Mouse (Mus musculus) testis, adult 2 months (tissue): ENCODE measurements around the gene Pacs1. TPM values are rescaled to one million over a fixed set of nuclear protein-coding genes. Genes with fewer than 3 reads are reported as not detected.
A peak's percentile ranks its signal among the peaks of the same experiment; 100 is the strongest.
"Not testable (repeated sequence)": the region's sequence is repeated elsewhere in the genome, so short reads cannot be mapped to it uniquely, and the experiment has no call there.

Experiments
- H3K27ac ChIP-seq: fragments of 200-500 bp; 2 replicates; pipeline ENCODE4 v1.5.1; 2012; ENCODE audit warnings: low read depth, low read length; ENCODE audit not compliant: control insufficient read depth, insufficient read depth
- H3K27me3 ChIP-seq: fragments of 200-500 bp; 2 replicates; pipeline ENCODE4 v1.6.1; 2012; ENCODE audit warnings: mild to moderate bottlenecking, low read length, moderate library complexity; ENCODE audit not compliant: control insufficient read depth, insufficient read depth
- H3K36me3 ChIP-seq: fragments of 200-500 bp; 2 replicates; pipeline ENCODE4 v1.6.1; 2012; ENCODE audit warnings: mild to moderate bottlenecking, low read length; ENCODE audit not compliant: control insufficient read depth, insufficient read depth
- H3K4me1 ChIP-seq: fragments of 200-500 bp; 2 replicates; pipeline ENCODE4 v1.6.1; 2012; ENCODE audit warnings: low read length; ENCODE audit not compliant: control insufficient read depth, insufficient read depth
- H3K4me3 ChIP-seq: fragments of 200-500 bp; 2 replicates; pipeline ENCODE4 v1.5.1; 2012; ENCODE audit warnings: low read depth, mild to moderate bottlenecking, low read length, moderate library complexity, mixed read lengths; ENCODE audit not compliant: control insufficient read depth
- CTCF ChIP-seq: fragments of 200-500 bp; IDR thresholded peaks from 2 replicates; pipeline ENCODE4 v1.5.1; 2012; ENCODE audit warnings: low read depth, mild to moderate bottlenecking, inconsistent platforms, low read length, moderate library complexity; ENCODE audit not compliant: control insufficient read depth, insufficient read depth, insufficient replicate concordance
- POLR2A ChIP-seq: fragments of 200-500 bp; IDR thresholded peaks from 2 replicates; pipeline ENCODE4 v1.6.1; 2012; ENCODE audit warnings: low read depth, mild to moderate bottlenecking, inconsistent platforms, low read length, moderate library complexity; ENCODE audit not compliant: control insufficient read depth
- polyA plus RNA-seq: library from polyadenylated mRNA; depleted of rRNA; stranded (reverse); fragments of >200 nt; gene quantifications from 2 replicates; pipeline ENCODE4 v1.2.3, GENCODE M21; 2012

The Pacs1 gene
- polyA plus RNA-seq, 1 experiment, result 169 TPM

GRCm38 (mm10) chr19:5150358-5150757 lies 122.6 kb downstream of the Pacs1 start:
- TF ChIP-seq CTCF (no peak), POLR2A (no peak)
- Histone ChIP-seq H3K27me3 (no peaks in the 10 kb centered on the region), H3K4me3 (no peak overlapping the region), H3K27ac (no peak overlapping the region), H3K36me3 (peaks cover 2% of the 10 kb centered on the region), H3K4me1 (no peaks in the 10 kb centered on the region)

GRCm38 (mm10) chr19:5149041-5149440 lies 123.9 kb downstream of the Pacs1 start:
- not testable (repeated sequence) for H3K27me3 ChIP-seq, H3K36me3 ChIP-seq, H3K4me1 ChIP-seq, H3K27ac ChIP-seq, H3K4me3 ChIP-seq

GRCm38 (mm10) chr19:5139640-5140039 lies 133.3 kb downstream of the Pacs1 start:
- Histone ChIP-seq H3K27me3 (no peaks in the 10 kb centered on the region), H3K27ac (no peak overlapping the region), H3K4me1 (no peaks in the 10 kb centered on the region), H3K36me3 (peaks cover 9% of the 10 kb centered on the region), H3K4me3 (no peak overlapping the region)
- TF ChIP-seq POLR2A (no peak), CTCF (no peak)

- TF ChIP-seq POLR2A (no peak), CTCF (no peak)
- Histone ChIP-seq H3K27ac (no peak overlapping the region), H3K36me3 (no peaks in the 10 kb centered on the region; the same call in 1 of the 2 replicates), H3K27me3 (no peaks in the 10 kb centered on the region), H3K4me3 (no peak overlapping the region), H3K4me1 (no peaks in the 10 kb centered on the region)
Measured at GRCm38 (mm10) chr19:5131237-5131636, 141.7 kb downstream of the Pacs1 start.

GRCm38 (mm10) chr19:5129770-5130169 lies 143.1 kb downstream of the Pacs1 start:
- Histone ChIP-seq H3K4me3 (no peak overlapping the region), H3K27ac (no peak overlapping the region), H3K4me1 (no peaks in the 10 kb centered on the region), H3K27me3 (no peaks in the 10 kb centered on the region), H3K36me3 (no peaks in the 10 kb centered on the region)
- TF ChIP-seq POLR2A (no peak), CTCF (no peak)

- peak overlapping the region; percentile 76 for H3K27ac ChIP-seq
- H3K4me1 ChIP-seq, result peaks cover 2% of the 10 kb centered on the region; the same call in 1 of the 2 replicates
- TF ChIP-seq CTCF (no peak), POLR2A (no peak)
- H3K27me3 ChIP-seq, result no peaks in the 10 kb centered on the region
- no peak overlapping the region for H3K4me3 ChIP-seq
- H3K36me3 ChIP-seq, result no peaks in the 10 kb centered on the region
Measured at GRCm38 (mm10) chr19:5124055-5124614, 148.8 kb downstream of the Pacs1 start.

- H3K27ac ChIP-seq, result peak overlapping the region; percentile 86
- H3K36me3 ChIP-seq, result no peaks in the 10 kb centered on the region
- H3K4me3 ChIP-seq, result no peak overlapping the region
- H3K27me3 ChIP-seq, result no peaks in the 10 kb centered on the region
- TF ChIP-seq POLR2A, result no peak
- TF ChIP-seq CTCF, result no peak
- H3K4me1 ChIP-seq, result peaks cover 10% of the 10 kb centered on the region
Measured at GRCm38 (mm10) chr19:5123241-5123640, 149.7 kb downstream of the Pacs1 start.

- Histone ChIP-seq H3K4me1 (peaks cover 10% of the 10 kb centered on the region), H3K36me3 (no peaks in the 10 kb centered on the region), H3K27me3 (no peaks in the 10 kb centered on the region), H3K4me3 (no peak overlapping the region), H3K27ac (peak overlapping the region; percentile 86)
- TF ChIP-seq CTCF (no peak), POLR2A (0 out of 2 replicates have a peak, but pooled peaks have one; percentile 36)
Measured at GRCm38 (mm10) chr19:5122492-5122891, 150.4 kb downstream of the Pacs1 start.
